Comparison of ENCODE assay signal across 13 mouse cellular contexts in genomic region chr14:43793811-43794210, GRCm38 (mm10). TPM values are rescaled to one million over a fixed set of nuclear protein-coding genes. Genes with fewer than 3 reads are reported as not detected.
"Had no signal": no experiment of that assay in that cellular context is flagged by ENCODE, and none has a peak within 500 bp of the region (broad histone marks: within the 10 kb centered on the region; RNA-seq: fewer than 3 reads in every experiment).

No protein-coding gene starts in this region.

RNA-seq across cellular contexts. Expression of gene Gm8180, which starts 9.3 kb away (rescaled TPM):
- total RNA-seq: neutrophil, adult 5-6 weeks had no signal
- polyA plus RNA-seq: neural tube, embryonic 13.5 days; neural tube, embryonic 14.5 days; neural tube, embryonic 15.5 days; small intestine, adult 2 months; stomach, embryonic 14.5 days; stomach, embryonic 15.5 days; stomach, embryonic 16.5 days; stomach, postnatal 0 days; thymus, adult 2 months; thymus, postnatal 0 days; urinary bladder, adult 2 months had no signal

RNA-seq across cellular contexts. Expression of gene Gm6526, which starts 46.1 kb away (rescaled TPM):
- total RNA-seq: neutrophil, adult 5-6 weeks had no signal
- polyA plus RNA-seq: neural tube, embryonic 13.5 days; neural tube, embryonic 14.5 days; neural tube, embryonic 15.5 days; small intestine, adult 2 months; spleen, adult 2 months; stomach, embryonic 14.5 days; stomach, embryonic 15.5 days; stomach, embryonic 16.5 days; stomach, postnatal 0 days; thymus, adult 2 months; thymus, postnatal 0 days; urinary bladder, adult 2 months had no signal
